Mouse (Mus musculus) C3H10T1/2 (cell line): ENCODE measurements around the gene Mblac2. TPM values are rescaled to one million over a fixed set of nuclear protein-coding genes. Genes with fewer than 3 reads are reported as not detected.

Source experiments
- polyA plus RNA-seq, 2 experiments: library from polyadenylated mRNA; unstranded; fragments of >200 nt; fragmentation: generic; extraction: Trizol; gene quantifications; one replicate each; pipeline ENCODE4 v1.2.1; 2012; ENCODE audit warnings: missing spikeins in 2 of 2

The Mblac2 gene
- 1 to 10 TPM in 1 of 2 experiments, under 1 TPM in 1; 0.64 to 1.3 TPM for polyA plus RNA-seq

GRCm38 (mm10) chr13:81710775-81711545, at the start of gene Mblac2, which contains the start of gene Polr3g:
Gene Mblac2 (plus strand): TSS chr13:81711341.
Gene Polr3g (minus strand): TSS chr13:81711013.

GRCm38 (mm10) chr13:81782971-81783404, 71.8 kb downstream of the Mblac2 start, which contains the start of gene Cetn3:
Gene Cetn3 (plus strand): TSS chr13:81783077.

Other genes with a start within 250 kb of the Mblac2 start
- under 1 TPM in 1 of 2 experiments, not detected in 1; 0.07 TPM for gene Adgrv1, start 78.2 kb upstream of the Mblac2 start, polyA plus RNA-seq
- gene Lysmd3, start 53.7 kb upstream of the Mblac2 start, polyA plus RNA-seq: under 1 TPM; 0.07 to 0.72 TPM
- gene Polr3g, start 328 bp upstream of the Mblac2 start, polyA plus RNA-seq: 1 to 10 TPM; 1.0 to 2.0 TPM
- gene Cetn3, start 71.7 kb downstream of the Mblac2 start, polyA plus RNA-seq: 10 to 100 TPM in 1 of 2 experiments, 1 to 10 TPM in 1; 6.3 to 44.9 TPM